ENCODE assay signal across 19 mouse cellular contexts in genomic region chr16:72393512-72393911, GRCm38 (mm10).
"Had no signal": no experiment of that assay in that cellular context is flagged by ENCODE, and none has a peak within 500 bp of the region (broad histone marks: within the 10 kb centered on the region; RNA-seq: fewer than 3 reads in every experiment).

No protein-coding gene starts in this region.

- H3K9me3 ChIP-seq: limb, embryonic 12.5 days; limb, embryonic 15.5 days; midbrain, embryonic 10.5 days; midbrain, embryonic 15.5 days; neural tube, embryonic 13.5 days had no signal

- H3K27ac ChIP-seq: kidney, postnatal 0 days; limb, embryonic 12.5 days; limb, embryonic 15.5 days; liver, embryonic 14.5 days; macrophage; midbrain, embryonic 10.5 days; midbrain, embryonic 15.5 days; neural tube, embryonic 13.5 days had no signal

- H3K4me1 ChIP-seq: limb, embryonic 12.5 days; limb, embryonic 15.5 days; midbrain, embryonic 10.5 days; midbrain, embryonic 15.5 days; neural tube, embryonic 13.5 days had no signal

- H3K36me3 ChIP-seq: limb, embryonic 12.5 days; limb, embryonic 15.5 days; midbrain, embryonic 10.5 days; midbrain, embryonic 15.5 days; neural tube, embryonic 13.5 days had no signal

- ATAC-seq: liver, postnatal 0 days; lung, postnatal 0 days; midbrain, embryonic 15.5 days had no signal

- H3K27me3 ChIP-seq: limb, embryonic 12.5 days; limb, embryonic 15.5 days; midbrain, embryonic 15.5 days; neural tube, embryonic 13.5 days had no signal

- H3K4me2 ChIP-seq: limb, embryonic 12.5 days; limb, embryonic 15.5 days; liver, embryonic 11.5 days; lung, embryonic 14.5 days; midbrain, embryonic 15.5 days; neural tube, embryonic 13.5 days had no signal

- H3K4me3 ChIP-seq: limb, embryonic 12.5 days; limb, embryonic 15.5 days; midbrain, embryonic 10.5 days; midbrain, embryonic 15.5 days; neural tube, embryonic 13.5 days had no signal

- H3K9ac ChIP-seq: limb, embryonic 12.5 days; limb, embryonic 15.5 days; liver, embryonic 14.5 days; liver, postnatal 0 days; lung, embryonic 14.5 days; midbrain, embryonic 15.5 days; neural tube, embryonic 13.5 days had no signal

- DNase-seq: kidney, adult 2 months; kidney, postnatal 25 days; left cerebral cortex, postnatal 4 days; liver, postnatal 0 days; lung, embryonic 14.5 days; right cerebral cortex, adult 18-20 months; right cerebral cortex, postnatal 14 days; right cerebral cortex, postnatal 4 days; thymus, postnatal 25 days had no signal
